Comparison of ENCODE assay signal across 15 mouse cellular contexts in the genomic region with DNA sequence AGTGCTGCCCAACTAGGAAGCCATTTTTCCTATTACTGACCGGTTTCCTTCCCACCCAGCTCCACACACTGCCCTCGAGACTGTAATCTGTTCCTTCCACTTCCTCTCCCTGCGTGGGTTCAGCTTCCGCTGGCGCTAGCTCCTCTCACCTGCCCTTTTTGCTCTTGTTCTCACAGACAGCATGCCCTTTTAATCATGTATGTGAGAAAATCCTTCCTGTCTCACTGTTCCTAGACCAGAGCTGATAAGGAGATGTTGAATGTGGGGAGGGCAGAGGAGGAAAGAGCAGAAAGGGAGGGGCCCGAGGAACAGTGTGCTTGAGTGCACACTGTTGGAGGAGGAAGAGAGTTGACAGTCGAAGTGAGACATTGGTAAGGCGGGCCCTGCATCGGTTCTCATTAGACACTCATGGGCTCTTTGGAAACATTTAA. TPM values are rescaled to one million over a fixed set of nuclear protein-coding genes. Genes with fewer than 3 reads are reported as not detected.
DNase-seq lines count a peak whose midpoint lies in the region; ATAC-seq lines count a peak whose summit lies in the region.
"Had no signal": no experiment of that assay in that cellular context is flagged by ENCODE, and none has a peak within 500 bp of the region (broad histone marks: within the 10 kb centered on the region; RNA-seq: fewer than 3 reads in every experiment).

TSS of gene Rnase12 (minus strand) at position 261 of the 431 bp plus-strand sequence.

- no peak for ATAC-seq in lung, embryonic 16.5 days (ENCODE audit: low read depth)
- peak; percentile 44 for ATAC-seq in activated CD4-positive, CD25-positive, alpha-beta regulatory T cell, adult 4 months
- ATAC-seq in erythroblast, adult 5-6 weeks (replicated peaks; ENCODE audit: low FRiP score, poor library complexity, severe bottlenecking): no peak
- ATAC-seq: Patski had no signal

- peak within 1 kb of the TSS; percentile 0; the same call in 1 of the 2 replicates for H3K4me2 ChIP-seq in lung, embryonic 16.5 days (ENCODE audit: low read depth, low read length)
- H3K4me2 ChIP-seq: neural tube, embryonic 13.5 days had no signal

- no peaks in the 10 kb centered on the region for H3K36me3 ChIP-seq in lung, embryonic 16.5 days (ENCODE audit: control insufficient read depth, insufficient read depth, low read length)
- no peaks in the 10 kb centered on the region for H3K36me3 ChIP-seq in splenic B cell, adult 2 months (ENCODE audit: control insufficient read depth, insufficient read depth, low read length, poor library complexity, severe bottlenecking)
- H3K36me3 ChIP-seq: forebrain, embryonic 10.5 days; neural tube, embryonic 13.5 days had no signal

- no peak for DNase-seq in lung, adult 18-20 months
- peak; percentile 19 for DNase-seq in liver
- DNase-seq in splenic B cell, adult 2 months (ENCODE audit: low read depth, low spot score): peak; percentile 40
- no peak for DNase-seq in lung, postnatal 14 days
- DNase-seq: gastrocnemius, postnatal 14 days; kidney, postnatal 14 days; left cerebral cortex, postnatal 4 days; thymus, postnatal 4 days had no signal

- H3K4me3 ChIP-seq in lung, embryonic 16.5 days (ENCODE audit: low read length): no peak within 1 kb of the TSS
- H3K4me3 ChIP-seq: forebrain, embryonic 10.5 days; neural tube, embryonic 13.5 days had no signal

- WGBS in lung, embryonic 16.5 days: 35% methylated on average over 9 of the region's 9 CpGs

- no peaks in the 10 kb centered on the region for H3K27me3 ChIP-seq in lung, embryonic 16.5 days (ENCODE audit: control insufficient read depth, insufficient read depth, low read depth, low read length)
- H3K27me3 ChIP-seq in splenic B cell, adult 2 months (ENCODE audit: control insufficient read depth, insufficient read depth, low read length, poor library complexity, severe bottlenecking): no peaks in the 10 kb centered on the region
- H3K27me3 ChIP-seq: neural tube, embryonic 13.5 days; Patski had no signal

- peaks cover 2% of the 10 kb centered on the region; the same call in 1 of the 2 replicates for H3K4me1 ChIP-seq in lung, embryonic 16.5 days (replicated peaks; ENCODE audit: control insufficient read depth, insufficient read depth, low read length)

- H3K9me3 ChIP-seq in lung, embryonic 16.5 days (ENCODE audit: control insufficient read depth, low read length): no peaks in the 10 kb centered on the region
- H3K9me3 ChIP-seq: forebrain, embryonic 10.5 days; neural tube, embryonic 13.5 days had no signal

- no peak within 1 kb of the TSS for H3K27ac ChIP-seq in lung, embryonic 16.5 days (ENCODE audit: low read length)
- H3K27ac ChIP-seq: forebrain, embryonic 10.5 days; neural tube, embryonic 13.5 days had no signal

- H3K9ac ChIP-seq in lung, embryonic 16.5 days (ENCODE audit: low read length): no peak within 1 kb of the TSS
- H3K9ac ChIP-seq: neural tube, embryonic 13.5 days had no signal

RNA-seq across cellular contexts. Expression of gene Rnase12, which starts in this region (rescaled TPM):
- 0.34 TPM in 1 of 2 replicates, not detected in the other for polyA plus RNA-seq in lung, embryonic 16.5 days (2015; fragmentation: Nextera tagmentation; extraction: Ambion mirVana)
- not detected for polyA plus RNA-seq in activated CD4-positive, CD25-positive, alpha-beta regulatory T cell, adult 4 months (2017; shearing (Covaris generic))
- total RNA-seq in erythroblast, adult 5-6 weeks (2015; ENCODE audit: low replicate concordance): 5.4 TPM in 1 of 2 replicates, not detected in the other
- 3.1 TPM in 1 of 2 replicates, not detected in the other for total RNA-seq in erythroblast, adult 5-6 weeks (2017; ENCODE audit: low replicate concordance)
- total RNA-seq: gastrocnemius, postnatal 14 days; left cerebral cortex, postnatal 4 days had no signal
- polyA plus RNA-seq: cortical plate, adult 2 months; forebrain, embryonic 10.5 days; neural tube, embryonic 13.5 days; Patski had no signal

Comparison
In these comparisons a context has a peak if more than half of its experiments do, and no peak if none do; other contexts are left out.
1. Peak in ATAC-seq in activated CD4-positive, CD25-positive, alpha-beta regulatory T cell, adult 4 months; RNA of the gene not detected or under 1 TPM.
2. DNase-seq: peak in liver (single experiment) and splenic B cell, adult 2 months (single experiment); none in lung, adult 18-20 months (0 of 2) and lung, postnatal 14 days (single experiment).